Mouse (Mus musculus): ENCODE measurements around the gene Eloa.
"Not testable (repeated sequence)": the region's sequence is repeated elsewhere in the genome, so short reads cannot be mapped to it uniquely, and the experiment has no call there.

Gene Eloa

GRCm38 (mm10) chr4:135987714-135988113, 33.8 kb downstream of the Eloa start:
- in situ Hi-C loops (cut with MboI; ENCODE audit: low pct_unique_long_range_greater_than_20kb in 1 of 2, low sequenced_read_pairs in 2 of 2, unreplicated experiment in 1 of 2): no loop called here

- in situ Hi-C loops (cut with MboI; ENCODE audit: low pct_unique_long_range_greater_than_20kb in 1 of 2, low sequenced_read_pairs in 2 of 2, unreplicated experiment in 1 of 2): no loop called here
Measured at GRCm38 (mm10) chr4:135986943-135987710, 34.4 kb downstream of the Eloa start, which contains the start of gene Pithd1. TSS of gene Pithd1 (minus strand) at chr4:135987264.

GRCm38 (mm10) chr4:135986301-135986942, 35.1 kb downstream of the Eloa start:
- in situ Hi-C loops (cut with MboI; ENCODE audit: low pct_unique_long_range_greater_than_20kb in 1 of 2, low sequenced_read_pairs in 2 of 2, unreplicated experiment in 1 of 2): no loop called here

GRCm38 (mm10) chr4:135985769-135986168, 35.8 kb downstream of the Eloa start:
- in situ Hi-C loops (cut with MboI; ENCODE audit: low pct_unique_long_range_greater_than_20kb in 1 of 2, low sequenced_read_pairs in 2 of 2, unreplicated experiment in 1 of 2): no loop called here

- in situ Hi-C loops (cut with MboI; ENCODE audit: low pct_unique_long_range_greater_than_20kb in 1 of 2, low sequenced_read_pairs in 2 of 2, unreplicated experiment in 1 of 2): no loop called here
Measured at GRCm38 (mm10) chr4:135985193-135985592, 36.4 kb downstream of the Eloa start.

- in situ Hi-C loops (cut with MboI; ENCODE audit: low pct_unique_long_range_greater_than_20kb in 1 of 2, low sequenced_read_pairs in 2 of 2, unreplicated experiment in 1 of 2): no loop called here
Measured at GRCm38 (mm10) chr4:135984556-135984955, 37.0 kb downstream of the Eloa start.

- in situ Hi-C loops (cut with MboI; ENCODE audit: low pct_unique_long_range_greater_than_20kb in 1 of 2, low sequenced_read_pairs in 2 of 2, unreplicated experiment in 1 of 2): no loop called here
Measured at GRCm38 (mm10) chr4:135981524-135982063, 40.0 kb downstream of the Eloa start.

GRCm38 (mm10) chr4:135980223-135980622, 41.3 kb downstream of the Eloa start:
- in situ Hi-C loops (cut with MboI; ENCODE audit: low pct_unique_long_range_greater_than_20kb in 1 of 2, low sequenced_read_pairs in 2 of 2, unreplicated experiment in 1 of 2): not testable (repeated sequence)

GRCm38 (mm10) chr4:135976146-135976545, 45.4 kb downstream of the Eloa start:
- in situ Hi-C loops (cut with MboI; ENCODE audit: low pct_unique_long_range_greater_than_20kb in 1 of 2, low sequenced_read_pairs in 2 of 2, unreplicated experiment in 1 of 2): no loop called here

- in situ Hi-C loops (cut with MboI; ENCODE audit: low pct_unique_long_range_greater_than_20kb in 1 of 2, low sequenced_read_pairs in 2 of 2, unreplicated experiment in 1 of 2): no loop called here
Measured at GRCm38 (mm10) chr4:135972911-135973811, 48.4 kb downstream of the Eloa start.

GRCm38 (mm10) chr4:135972556-135972906, 49.0 kb downstream of the Eloa start, which contains the start of gene Lypla2:
TSS of gene Lypla2 (minus strand) at chr4:135972626.
- in situ Hi-C loops (cut with MboI; ENCODE audit: low pct_unique_long_range_greater_than_20kb in 1 of 2, low sequenced_read_pairs in 2 of 2, unreplicated experiment in 1 of 2): no loop called here

GRCm38 (mm10) chr4:135971805-135972555, 49.6 kb downstream of the Eloa start:
- in situ Hi-C loops (cut with MboI; ENCODE audit: low pct_unique_long_range_greater_than_20kb in 1 of 2, low sequenced_read_pairs in 2 of 2, unreplicated experiment in 1 of 2): no loop called here

- in situ Hi-C loops (cut with MboI; ENCODE audit: low pct_unique_long_range_greater_than_20kb in 1 of 2, low sequenced_read_pairs in 2 of 2, unreplicated experiment in 1 of 2): no loop called here
Measured at GRCm38 (mm10) chr4:135970585-135970984, 51.0 kb downstream of the Eloa start.

- in situ Hi-C loops (cut with MboI; ENCODE audit: low pct_unique_long_range_greater_than_20kb in 1 of 2, low sequenced_read_pairs in 2 of 2, unreplicated experiment in 1 of 2): no loop called here
Measured at GRCm38 (mm10) chr4:135969070-135969750, 52.4 kb downstream of the Eloa start.

GRCm38 (mm10) chr4:135968271-135968869, 53.2 kb downstream of the Eloa start:
- in situ Hi-C loops (cut with MboI; ENCODE audit: low pct_unique_long_range_greater_than_20kb in 1 of 2, low sequenced_read_pairs in 2 of 2, unreplicated experiment in 1 of 2): no loop called here

GRCm38 (mm10) chr4:135967086-135967760, 54.3 kb downstream of the Eloa start:
- in situ Hi-C loops (cut with MboI; ENCODE audit: low pct_unique_long_range_greater_than_20kb in 1 of 2, low sequenced_read_pairs in 2 of 2, unreplicated experiment in 1 of 2): no loop called here

GRCm38 (mm10) chr4:135966283-135966682, 55.3 kb downstream of the Eloa start:
- in situ Hi-C loops (cut with MboI; ENCODE audit: low pct_unique_long_range_greater_than_20kb in 1 of 2, low sequenced_read_pairs in 2 of 2, unreplicated experiment in 1 of 2): no loop called here

Data from mouse embryonic stem cell (cell line).